Mouse (Mus musculus) myocyte (in vitro differentiated cells): ENCODE results near the gene Cgn.

Source experiments
- CEBPB ChIP-seq: IDR thresholded peaks from 2 replicates; pipeline ENCODE4 v1.6.1; 2011; ENCODE audit warnings: mild to moderate bottlenecking, moderate library complexity; ENCODE audit not compliant: poor library complexity, insufficient read depth, severe bottlenecking
- E2F4 ChIP-seq: IDR thresholded peaks from one replicate; pipeline ENCODE4 v1.6.1; 2011; ENCODE audit warnings: mild to moderate bottlenecking, control low read depth, moderate library complexity; ENCODE audit not compliant: insufficient read depth
- MAX ChIP-seq: IDR thresholded peaks from one replicate; pipeline ENCODE4 v1.6.1; 2011; ENCODE audit warnings: low read depth, mild to moderate bottlenecking, control low read depth
- MYOG ChIP-seq, 3 experiments: IDR thresholded peaks; one replicate each; pipeline ENCODE4 v1.6.1; 2011; ENCODE audit warnings: control low read depth in 2 of 3, low read depth in 2 of 3, mild to moderate bottlenecking in 2 of 3; ENCODE audit not compliant: insufficient read length in 2 of 3, control insufficient read depth in 1 of 3, insufficient read depth in 1 of 3
- POLR2A ChIP-seq: IDR thresholded peaks from one replicate; pipeline ENCODE4 v1.6.1; 2011; ENCODE audit warnings: low read depth, mild to moderate bottlenecking, control low read depth, moderate library complexity; ENCODE audit not compliant: insufficient read length
- POLR2AphosphoS2 ChIP-seq: IDR thresholded peaks from one replicate; pipeline ENCODE4 v1.6.1; 2011; ENCODE audit warnings: low read depth, control low read depth; ENCODE audit not compliant: insufficient read length
- TCF12 ChIP-seq: IDR thresholded peaks from one replicate; pipeline ENCODE4 v1.6.1; 2011; ENCODE audit warnings: mild to moderate bottlenecking, control low read depth; ENCODE audit not compliant: poor library complexity, insufficient read depth, severe bottlenecking
- USF1 ChIP-seq: IDR thresholded peaks from one replicate; pipeline ENCODE4 v1.6.1; 2011; ENCODE audit warnings: low read depth, mild to moderate bottlenecking, control low read depth, moderate library complexity

DNA sequence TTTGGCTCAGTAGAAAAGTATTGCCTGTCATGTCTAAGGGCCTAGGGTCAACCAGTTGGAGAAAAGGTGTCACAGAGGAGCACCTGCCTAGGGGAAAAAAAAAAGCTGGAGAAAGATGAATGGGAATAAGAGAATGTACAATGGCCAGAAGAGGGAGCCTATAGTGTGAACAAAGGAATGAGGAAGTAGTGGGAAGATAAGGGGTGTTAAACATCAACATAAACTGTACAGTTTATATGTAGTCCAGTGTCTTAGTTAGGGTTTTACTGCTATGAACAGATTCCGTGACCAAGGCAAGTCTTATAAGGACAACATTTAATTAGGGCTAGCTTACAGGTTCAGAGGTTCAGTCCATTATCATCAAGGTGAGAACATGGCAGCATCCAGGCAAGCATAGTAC lies 2.8 kb upstream of the Cgn start:
- TF ChIP-seq E2F4 (no peak), POLR2A (no peak), TCF12 (no peak), POLR2AphosphoS2 (no peak), MAX (no peak), MYOG (IDR thresholded peaks at IDR 0.05; ENCODE audit: control insufficient read depth in 1 of 3, insufficient read depth in 1 of 3, insufficient read length in 2 of 3, low read depth in 2 of 3) (no peak), USF1 (no peak), CEBPB (no peak)
